Mouse (Mus musculus): ENCODE results near the gene Hoxd13. TPM values are rescaled to one million over a fixed set of nuclear protein-coding genes. Genes with fewer than 3 reads are reported as not detected.

The Hoxd13 gene
- total and polyA plus RNA-seq, 2 experiments from 2014 or later = not detected

DNA sequence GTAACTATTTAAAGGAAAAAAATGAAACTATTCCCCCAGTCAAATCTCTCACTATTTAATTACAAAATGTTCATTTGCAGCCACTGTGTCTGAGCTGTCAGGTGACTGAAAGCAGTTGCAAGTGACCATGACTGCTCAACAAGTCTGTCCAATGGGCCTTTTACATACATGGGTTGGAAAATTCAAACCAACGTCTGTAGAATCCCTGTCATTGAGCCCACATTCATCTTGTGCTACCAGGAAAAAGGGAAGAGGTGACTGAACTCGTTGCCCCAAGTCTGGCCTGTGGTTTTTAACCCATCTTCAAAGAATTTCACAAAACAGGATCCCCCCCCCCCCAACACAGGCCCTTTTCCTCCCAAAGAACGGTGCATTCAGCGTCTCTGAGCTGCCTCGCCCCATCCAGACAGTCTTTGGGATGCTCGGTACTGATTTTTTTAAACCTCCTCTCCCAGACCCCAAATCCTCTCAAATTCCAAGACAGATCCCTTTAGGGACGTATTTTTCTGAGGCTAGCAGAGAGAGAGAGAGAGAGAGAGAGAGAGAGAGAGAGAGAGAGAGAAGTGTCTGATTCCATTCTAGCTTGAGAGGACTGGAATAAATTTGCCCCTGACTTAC lies 27.8 kb downstream of the Hoxd13 start:
- DNase-seq (no peak), ATAC-seq (no peak)
- WGBS = 3% methylated on average over 7 of the region's 7 CpGs
- Histone ChIP-seq H3K4me2 (ENCODE audit: low read depth) (no peak overlapping the region), H3K4me3 (ENCODE audit: low read depth, low read length) (no peak overlapping the region), H3K36me3 (ENCODE audit: insufficient read depth) (no peaks in the 10 kb centered on the region), H3K27ac (ENCODE audit: low read depth, low read length) (no peak overlapping the region), H3K27me3 (ENCODE audit: insufficient read depth, low read length) (peaks cover 90% of the 10 kb centered on the region), H3K9me3 (ENCODE audit: low read length) (0 out of 2 replicates have a peak, but pooled peaks cover 4% of the 10 kb centered on the region), H3K4me1 (ENCODE audit: insufficient read depth) (no peaks in the 10 kb centered on the region), H3K9ac (no peak overlapping the region)
- no peak for TF ChIP-seq CTCF (IDR thresholded peaks at IDR 0.05; ENCODE audit: low read depth)

DNA sequence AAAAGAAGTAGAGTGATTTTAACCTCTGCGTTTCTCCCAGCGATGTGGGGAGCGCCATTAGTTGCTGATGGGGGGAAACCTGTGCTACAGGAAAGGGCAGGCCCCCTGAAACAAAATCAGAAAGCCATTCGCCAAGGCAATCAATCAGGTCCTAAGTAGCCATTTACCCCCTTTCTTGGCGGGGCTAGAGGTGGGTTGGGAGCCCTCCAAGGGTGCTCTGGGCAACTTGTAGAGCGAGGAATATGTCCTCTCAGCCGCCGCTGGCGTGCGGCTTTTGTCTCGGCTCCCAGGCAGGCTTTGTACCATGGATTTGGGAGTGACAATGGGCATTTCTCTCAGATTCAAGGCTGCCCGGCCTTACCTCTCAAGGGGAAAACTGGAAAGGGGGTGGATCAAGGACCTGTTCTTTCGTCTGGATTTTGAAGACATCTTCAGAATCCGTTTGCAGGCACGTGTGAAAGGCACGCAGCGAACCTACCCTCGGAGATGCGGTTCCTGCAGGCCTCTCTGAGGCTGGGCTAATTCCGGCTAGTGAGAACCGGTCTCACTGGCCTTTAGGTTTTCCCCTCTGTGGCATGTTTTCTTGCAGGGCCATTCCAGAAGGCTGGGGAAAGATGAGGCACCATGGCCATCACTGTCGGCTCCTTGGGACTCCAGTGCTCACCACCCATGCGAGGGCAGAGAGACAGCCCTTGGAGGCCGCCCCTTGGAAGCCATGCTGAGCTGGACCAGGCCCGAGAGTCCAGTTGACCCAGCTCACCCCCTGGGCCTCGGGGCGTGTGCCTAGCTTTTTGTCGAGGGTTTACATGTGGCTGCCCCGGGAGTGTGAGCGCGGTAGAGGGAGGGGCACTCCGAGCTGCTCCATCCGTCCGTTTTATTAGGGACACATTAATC lies 28.6 kb downstream of the Hoxd13 start:
- H3K9ac ChIP-seq = no peak overlapping the region
- DNase-seq = no peak
- TF ChIP-seq CTCF (IDR thresholded peaks at IDR 0.05; ENCODE audit: low read depth) = no peak
- no peaks in the 10 kb centered on the region for H3K9me3 ChIP-seq (ENCODE audit: low read length)
- ATAC-seq = no peak
- H3K4me2 ChIP-seq (ENCODE audit: low read depth) = no peak overlapping the region
- WGBS = 2% methylated on average over 34 of the region's 34 CpGs
- H3K36me3 ChIP-seq (ENCODE audit: insufficient read depth) = no peaks in the 10 kb centered on the region
- H3K27me3 ChIP-seq (ENCODE audit: insufficient read depth, low read length) = peaks cover 90% of the 10 kb centered on the region
- H3K27ac ChIP-seq (ENCODE audit: low read depth, low read length) = no peak overlapping the region
- H3K4me1 ChIP-seq (ENCODE audit: insufficient read depth) = no peaks in the 10 kb centered on the region
- H3K4me3 ChIP-seq (ENCODE audit: low read depth, low read length) = no peak overlapping the region

DNA sequence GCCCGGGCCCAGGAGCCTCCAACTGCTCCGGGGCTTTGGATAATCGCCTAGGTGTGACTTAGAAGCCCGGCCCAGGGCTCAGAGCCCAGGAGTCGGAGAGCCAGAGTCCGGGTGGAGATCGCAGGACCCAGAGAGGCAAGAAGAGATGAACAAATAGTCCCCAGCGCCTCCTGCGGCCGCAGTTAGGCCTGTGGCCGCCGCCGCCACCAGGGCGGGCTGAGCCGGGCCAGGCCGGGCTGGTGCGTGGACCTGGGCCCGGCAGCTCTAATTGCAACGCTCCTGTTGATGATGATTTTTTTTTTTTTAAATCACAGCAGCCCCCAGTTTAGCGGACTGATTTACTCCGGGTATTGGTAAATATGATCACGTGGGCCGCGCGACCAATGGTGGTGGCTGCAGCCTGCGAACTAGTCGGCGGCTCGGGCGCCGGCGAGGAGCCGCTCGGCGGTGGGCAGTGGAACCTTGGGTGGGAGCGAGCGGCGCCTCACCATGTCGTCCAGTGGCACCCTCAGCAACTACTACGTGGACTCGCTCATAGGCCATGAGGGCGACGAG lies 29.5 kb downstream of the Hoxd13 start, which contains the start of gene Hoxd9:
Gene Hoxd9, plus strand, starts transcription at position 161 of the 555 bp plus-strand sequence.
- H3K9me3 ChIP-seq (ENCODE audit: low read length) = no peaks in the 10 kb centered on the region
- H3K27me3 ChIP-seq (ENCODE audit: insufficient read depth, low read length) = peaks cover 87% of the 10 kb centered on the region
- ATAC-seq = peak; percentile 58
- H3K4me2 ChIP-seq (ENCODE audit: low read depth) = peak within 1 kb of the TSS; percentile 35
- 2% methylated on average over 43 of the region's 43 CpGs for WGBS
- DNase-seq = no peak
- no peaks in the 10 kb centered on the region for H3K4me1 ChIP-seq (ENCODE audit: insufficient read depth)
- TF ChIP-seq CTCF (IDR thresholded peaks at IDR 0.05; ENCODE audit: low read depth) = no peak
- no peaks in the 10 kb centered on the region for H3K36me3 ChIP-seq (ENCODE audit: insufficient read depth)
- no peak within 1 kb of the TSS for H3K9ac ChIP-seq
- H3K4me3 ChIP-seq (ENCODE audit: low read depth, low read length) = peak within 1 kb of the TSS; percentile 22
- H3K27ac ChIP-seq (ENCODE audit: low read depth, low read length) = no peak within 1 kb of the TSS

DNA sequence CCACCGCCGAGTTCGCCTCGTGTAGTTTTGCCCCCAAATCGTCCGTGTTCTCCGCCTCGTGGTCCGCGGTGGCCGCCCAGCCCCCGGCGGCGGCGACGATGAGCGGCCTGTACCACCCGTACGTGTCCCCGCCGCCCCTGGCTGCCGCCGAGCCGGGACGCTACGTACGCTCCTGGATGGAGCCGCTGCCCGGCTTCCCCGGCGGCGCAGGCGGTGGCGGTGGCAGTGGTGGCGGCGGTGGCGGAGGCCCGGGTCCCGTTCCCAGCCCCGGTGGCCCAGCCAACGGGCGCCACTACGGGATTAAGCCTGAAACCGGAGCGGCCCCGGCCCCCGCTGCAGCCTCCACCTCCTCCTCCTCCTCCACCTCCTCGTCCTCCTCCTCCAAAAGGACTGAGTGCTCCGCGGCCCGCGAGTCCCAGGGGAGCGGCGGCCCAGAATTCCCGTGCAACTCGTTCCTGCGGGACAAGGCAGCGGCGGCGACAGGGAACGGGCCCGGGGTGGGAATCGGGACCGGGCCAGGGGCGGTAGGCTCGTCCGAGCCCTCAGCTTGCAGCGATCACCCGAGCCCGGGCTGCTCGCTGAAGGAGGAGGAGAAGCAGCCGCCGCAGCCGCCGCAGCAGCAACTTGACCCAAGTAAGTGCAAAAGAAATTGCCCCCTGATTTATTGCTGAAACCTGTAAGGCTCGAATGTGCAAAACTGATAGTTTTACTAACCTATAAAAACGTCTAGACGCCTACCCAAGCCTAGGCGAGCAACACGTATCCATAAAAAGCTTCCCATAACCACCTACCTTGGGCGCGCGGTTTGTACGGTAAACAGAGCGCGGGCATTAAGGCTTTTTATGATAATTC lies 30.3 kb downstream of the Hoxd13 start:
- H3K27me3 ChIP-seq (ENCODE audit: insufficient read depth, low read length) = peaks cover 85% of the 10 kb centered on the region
- peak overlapping the region; percentile 22; the same call in 1 of the 2 replicates for H3K4me3 ChIP-seq (ENCODE audit: low read depth, low read length)
- DNase-seq = no peak
- H3K36me3 ChIP-seq (ENCODE audit: insufficient read depth) = no peaks in the 10 kb centered on the region
- H3K4me2 ChIP-seq (ENCODE audit: low read depth) = peak overlapping the region; percentile 35
- H3K9me3 ChIP-seq (ENCODE audit: low read length) = no peaks in the 10 kb centered on the region
- 3% methylated on average over 73 of the region's 86 CpGs for WGBS
- no peak overlapping the region for H3K27ac ChIP-seq (ENCODE audit: low read depth, low read length)
- H3K4me1 ChIP-seq (ENCODE audit: insufficient read depth) = no peaks in the 10 kb centered on the region
- no peak for TF ChIP-seq CTCF (IDR thresholded peaks at IDR 0.05; ENCODE audit: low read depth)
- no peak overlapping the region for H3K9ac ChIP-seq
- ATAC-seq = 0 out of 2 replicates have a peak, but pooled peaks have one; percentile 17

DNA sequence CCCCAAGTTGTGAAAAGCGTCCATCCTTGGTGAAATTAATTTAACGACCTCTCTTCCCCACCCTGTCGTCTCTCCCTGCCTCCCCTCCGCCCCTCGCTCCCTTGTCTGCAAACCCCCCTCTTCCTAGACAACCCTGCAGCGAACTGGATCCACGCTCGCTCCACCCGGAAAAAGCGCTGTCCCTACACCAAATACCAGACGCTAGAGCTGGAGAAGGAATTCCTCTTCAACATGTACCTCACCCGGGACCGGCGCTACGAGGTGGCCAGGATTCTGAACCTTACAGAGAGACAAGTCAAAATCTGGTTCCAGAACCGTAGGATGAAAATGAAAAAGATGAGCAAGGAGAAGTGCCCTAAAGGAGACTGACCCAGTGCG lies 30.9 kb downstream of the Hoxd13 start:
- Histone ChIP-seq H3K9ac (no peak overlapping the region), H3K27ac (ENCODE audit: low read depth, low read length) (no peak overlapping the region), H3K4me3 (ENCODE audit: low read depth, low read length) (no peak overlapping the region), H3K4me1 (ENCODE audit: insufficient read depth) (no peaks in the 10 kb centered on the region), H3K4me2 (ENCODE audit: low read depth) (no peak overlapping the region), H3K27me3 (ENCODE audit: insufficient read depth, low read length) (peaks cover 84% of the 10 kb centered on the region), H3K36me3 (ENCODE audit: insufficient read depth) (no peaks in the 10 kb centered on the region), H3K9me3 (ENCODE audit: low read length) (no peaks in the 10 kb centered on the region)
- no peak for TF ChIP-seq CTCF (IDR thresholded peaks at IDR 0.05; ENCODE audit: low read depth)
- no peak for DNase-seq
- 3% methylated on average over 17 of the region's 17 CpGs for WGBS
- no peak for ATAC-seq

DNA sequence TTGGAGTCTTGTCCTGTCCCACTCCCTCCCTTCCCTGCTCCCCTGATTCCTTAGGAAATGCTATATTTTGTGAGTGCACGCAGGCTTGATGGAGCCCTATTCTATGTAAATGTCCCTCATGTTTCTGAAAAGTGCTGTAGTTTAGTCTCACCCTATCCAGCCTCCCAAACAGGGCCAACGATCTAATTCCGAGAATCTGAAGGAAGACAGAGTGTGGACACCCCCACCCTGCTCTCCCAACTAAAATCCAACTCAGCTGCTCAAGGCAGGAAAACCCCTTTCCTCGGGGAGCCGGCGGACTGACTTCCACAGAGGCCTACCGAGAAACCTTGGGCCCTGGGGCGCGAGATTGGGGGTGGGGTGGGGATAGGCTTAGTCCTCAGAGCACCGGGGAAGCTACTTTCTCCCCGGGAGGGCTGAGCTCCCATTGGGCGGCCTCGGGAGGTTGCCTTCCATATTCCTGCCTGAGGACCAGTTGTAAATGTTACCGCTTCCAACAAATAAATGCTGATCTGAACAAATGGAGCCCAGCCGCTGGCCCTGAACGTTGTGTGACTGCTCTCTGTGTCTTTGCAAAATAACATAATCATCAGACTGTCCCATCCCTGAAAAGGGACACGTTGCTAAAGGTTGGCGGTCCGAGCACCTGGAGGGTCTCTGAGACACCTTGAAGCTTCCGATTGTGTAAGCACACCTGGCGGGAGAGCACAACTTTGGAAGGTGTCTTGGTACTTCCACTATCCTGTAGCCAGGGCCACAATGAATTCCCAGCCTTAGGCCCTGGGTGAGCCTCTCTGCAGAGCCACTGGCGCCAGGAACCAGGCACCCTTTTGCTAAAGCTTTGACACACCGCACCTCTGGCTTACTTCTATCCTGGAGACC lies 31.8 kb downstream of the Hoxd13 start:
- H3K27me3 ChIP-seq (ENCODE audit: insufficient read depth, low read length) = peaks cover 84% of the 10 kb centered on the region
- WGBS = 2% methylated on average over 23 of the region's 23 CpGs
- no peak overlapping the region for H3K9ac ChIP-seq
- H3K9me3 ChIP-seq (ENCODE audit: low read length) = no peaks in the 10 kb centered on the region
- no peak overlapping the region for H3K4me2 ChIP-seq (ENCODE audit: low read depth)
- no peak for DNase-seq
- TF ChIP-seq CTCF (IDR thresholded peaks at IDR 0.05; ENCODE audit: low read depth) = no peak
- no peak overlapping the region for H3K27ac ChIP-seq (ENCODE audit: low read depth, low read length)
- H3K4me3 ChIP-seq (ENCODE audit: low read depth, low read length) = no peak overlapping the region
- H3K36me3 ChIP-seq (ENCODE audit: insufficient read depth) = no peaks in the 10 kb centered on the region
- H3K4me1 ChIP-seq (ENCODE audit: insufficient read depth) = no peaks in the 10 kb centered on the region
- no peak for ATAC-seq
